ENCODE assay signal across 9 mouse cellular contexts in the genomic region with DNA sequence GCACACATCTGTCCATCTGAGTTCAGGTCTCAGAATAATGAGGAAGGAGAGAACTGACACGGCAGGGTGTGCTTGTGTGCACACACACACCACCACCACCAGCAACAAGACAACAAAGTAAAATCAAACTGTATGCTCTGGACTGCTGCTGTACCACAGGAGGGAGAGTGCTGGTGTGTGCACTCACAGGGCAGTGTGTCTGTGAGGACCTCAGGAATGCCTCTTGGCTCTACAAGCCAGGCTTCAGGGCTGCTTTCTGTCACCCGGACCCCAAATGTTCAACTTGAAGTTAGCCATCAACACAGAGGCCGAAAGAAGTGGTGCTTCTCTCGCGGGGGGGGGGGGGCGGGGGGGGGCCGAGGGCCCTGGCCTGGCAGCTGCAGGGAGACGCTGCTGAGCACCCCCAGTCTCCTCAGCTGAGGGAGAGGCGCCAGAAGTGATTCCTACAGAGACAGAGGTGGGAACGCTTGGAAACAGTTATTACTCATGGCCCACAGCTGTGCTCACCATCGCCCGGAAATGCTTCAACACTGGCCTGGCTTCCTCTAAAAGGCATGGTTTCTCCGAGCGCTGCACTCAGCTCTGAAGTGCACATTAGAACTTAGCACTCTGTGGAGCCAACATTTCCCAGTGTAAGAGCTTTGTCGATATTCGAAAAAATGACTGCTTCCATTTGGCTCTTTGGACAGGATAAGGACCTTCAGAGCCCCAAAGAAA. TPM values are rescaled to one million over a fixed set of nuclear protein-coding genes. Genes with fewer than 3 reads are reported as not detected.
DNase-seq lines count a peak whose midpoint lies in the region; ATAC-seq lines count a peak whose summit lies in the region.
"Had no signal": no experiment of that assay in that cellular context is flagged by ENCODE, and none has a peak within 500 bp of the region (broad histone marks: within the 10 kb centered on the region; RNA-seq: fewer than 3 reads in every experiment).

No protein-coding gene starts in this region.

- H3K4me3 ChIP-seq in forebrain, embryonic 13.5 days = no peak overlapping the region
- H3K4me3 ChIP-seq: hindbrain, embryonic 15.5 days had no signal

- DNase-seq in heart, adult 11 months = peak; percentile 97
- no peak for DNase-seq in heart, postnatal 25 days (ENCODE audit: low spot score)
- DNase-seq in fibroblast of lung, adult 2 months (ENCODE audit: low read depth) = peak; percentile 76
- peak; percentile 64 for DNase-seq in kidney, postnatal 10 days
- no peak for DNase-seq in left cerebral cortex, adult 18-20 months (ENCODE audit: low spot score in 2 of 2)
- no peak for DNase-seq in embryo, embryonic 10 days (ENCODE audit: low spot score)

- peaks cover 17% of the 10 kb centered on the region for H3K4me1 ChIP-seq in forebrain, embryonic 13.5 days

- H3K9ac ChIP-seq in forebrain, embryonic 13.5 days = no peak overlapping the region
- H3K9ac ChIP-seq: hindbrain, embryonic 15.5 days had no signal

- intact Hi-C loops in heart, postnatal 25 days (cut with DNase I) = loop anchor here (5.0 kb wide), 1 partner anchor 36 kb away; no protein-coding TSS in a partner anchor

- H3K27ac ChIP-seq in forebrain, embryonic 13.5 days = no peak overlapping the region
- H3K27ac ChIP-seq: hindbrain, embryonic 15.5 days had no signal

- H3K36me3 ChIP-seq in forebrain, embryonic 13.5 days (ENCODE audit: poor library complexity, severe bottlenecking) = no peaks in the 10 kb centered on the region
- H3K36me3 ChIP-seq: hindbrain, embryonic 15.5 days had no signal

- H3K4me2 ChIP-seq in forebrain, embryonic 13.5 days = no peak overlapping the region
- H3K4me2 ChIP-seq: hindbrain, embryonic 15.5 days had no signal

- 59% methylated on average over 14 of the region's 16 CpGs for WGBS in forebrain, embryonic 13.5 days

- H3K27me3 ChIP-seq in forebrain, embryonic 13.5 days = no peaks in the 10 kb centered on the region
- H3K27me3 ChIP-seq: hindbrain, embryonic 15.5 days had no signal

- H3K9me3 ChIP-seq in forebrain, embryonic 13.5 days (replicated peaks) = no peaks in the 10 kb centered on the region
- H3K9me3 ChIP-seq: hindbrain, embryonic 15.5 days had no signal

- peak; percentile 47 for ATAC-seq in monocyte, adult 5-6 weeks (replicated peaks; ENCODE audit: insufficient number of reproducible peaks, low FRiP score, low TSS enrichment, poor library complexity, severe bottlenecking)
- ATAC-seq in forebrain, embryonic 13.5 days = no peak

RNA-seq across cellular contexts. Expression of a gene that starts 39.7 kb away (rescaled TPM):
- total RNA-seq in heart, postnatal 25 days (2021) = 100 to 1,000 TPM; 211 to 235 TPM
- 35.5 to 40.2 TPM (median 39.7 TPM) in 3 replicates for total RNA-seq in monocyte, adult 5-6 weeks (2017)
- total RNA-seq in left cerebral cortex, adult 18-20 months (2021) = 100 to 1,000 TPM; 130 to 132 TPM
- 169 and 170 TPM in 2 replicates for polyA plus RNA-seq in forebrain, embryonic 13.5 days (2015; fragmentation: Nextera tagmentation; extraction: Ambion mirVana)

RNA-seq across cellular contexts. Expression of a gene that starts 52.1 kb away (rescaled TPM):
- under 1 TPM; 0.39 to 0.68 TPM for total RNA-seq in heart, postnatal 25 days (2021)
- total RNA-seq in monocyte, adult 5-6 weeks (2017) = 2.3 to 4.2 TPM (median 3.8 TPM) in 3 replicates
- total RNA-seq in left cerebral cortex, adult 18-20 months (2021) = under 1 TPM; 0.70 to 0.80 TPM
- 6.6 and 7.3 TPM in 2 replicates for polyA plus RNA-seq in forebrain, embryonic 13.5 days (2015; fragmentation: Nextera tagmentation; extraction: Ambion mirVana)

RNA-seq across cellular contexts. Expression of a gene that starts 53.0 kb away (rescaled TPM):
- total RNA-seq in heart, postnatal 25 days (2021) = 100 to 1,000 TPM; 291 to 357 TPM
- 811 to 879 TPM (median 868 TPM) in 3 replicates for total RNA-seq in monocyte, adult 5-6 weeks (2017)
- 100 to 1,000 TPM; 223 to 236 TPM for total RNA-seq in left cerebral cortex, adult 18-20 months (2021)
- polyA plus RNA-seq in forebrain, embryonic 13.5 days (2015; fragmentation: Nextera tagmentation; extraction: Ambion mirVana) = 23.9 and 26.4 TPM in 2 replicates

Comparison
In these comparisons a context has a peak if more than half of its experiments do, and no peak if none do; other contexts are left out.
1. DNase-seq: peak in heart, adult 11 months (single experiment), fibroblast of lung, adult 2 months (single experiment) and kidney, postnatal 10 days (single experiment); none in heart, postnatal 25 days (single experiment), left cerebral cortex, adult 18-20 months (0 of 2) and embryo, embryonic 10 days (single experiment).